Mouse (Mus musculus) heart, postnatal 36 days (tissue): ENCODE data around the gene Vps37b. TPM values are rescaled to one million over a fixed set of nuclear protein-coding genes. Genes with fewer than 3 reads are reported as not detected.

ENCODE experiments used
- DNase-seq, 2 experiments: peaks; one replicate each; pipeline ENCODE4 v3.0.0; 2021 to 2022
- intact Hi-C: fragments of 180-260 bp; cut with DNase I; formaldehyde crosslinking; loops from one replicate; pipeline ENCODE4 v1.15.1; 2025
- total RNA-seq, 2 experiments: library from RNA; stranded (reverse); gene quantifications; 2 replicates each; pipeline ENCODE4 v1.2.3; 2021

The Vps37b gene
- total RNA-seq, 2 experiments from 2014 or later: 19.6 to 25.0 TPM

DNA sequence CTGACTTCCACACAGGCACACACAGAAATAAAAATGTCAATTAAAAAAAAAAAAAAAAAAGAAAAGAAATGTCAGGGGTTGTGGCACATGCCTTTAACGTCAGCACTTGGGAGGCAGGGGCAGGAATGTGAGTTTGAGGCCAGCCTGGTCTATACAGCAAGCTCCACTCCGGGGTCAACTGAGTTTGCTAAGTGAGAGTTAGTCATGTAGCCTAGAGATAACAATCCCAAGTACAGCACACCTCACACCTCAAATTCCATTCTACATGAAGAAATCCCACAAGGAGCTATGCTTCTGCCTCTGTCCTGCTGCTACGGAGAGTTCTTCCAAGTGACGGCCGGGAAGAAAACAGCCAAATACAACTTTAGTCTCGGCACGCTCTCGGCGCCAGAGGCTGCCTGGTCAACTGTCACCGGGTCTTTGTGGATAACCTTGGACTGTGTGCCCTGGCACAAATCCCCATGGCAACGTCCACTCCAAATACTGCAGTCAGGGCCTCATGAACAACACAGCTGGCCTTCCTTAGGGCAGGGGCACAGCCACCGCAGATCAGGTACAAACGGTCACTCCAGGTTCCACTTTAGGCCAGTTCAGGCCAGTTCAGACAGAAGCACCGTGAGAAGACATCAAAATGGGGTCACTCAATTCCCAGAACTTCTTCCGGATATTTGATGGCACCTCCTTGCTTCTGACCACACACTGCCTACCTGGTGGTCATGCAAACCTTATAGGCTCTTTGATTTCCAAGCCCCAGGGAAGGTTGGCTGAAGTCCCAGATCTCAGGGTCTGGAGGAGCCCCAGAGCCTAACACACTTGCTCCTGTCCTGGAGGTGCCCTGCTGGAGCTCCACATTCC lies 6.3 kb downstream of the Vps37b start:
- intact Hi-C loops: no loop called here
- DNase-seq: no peak

DNA sequence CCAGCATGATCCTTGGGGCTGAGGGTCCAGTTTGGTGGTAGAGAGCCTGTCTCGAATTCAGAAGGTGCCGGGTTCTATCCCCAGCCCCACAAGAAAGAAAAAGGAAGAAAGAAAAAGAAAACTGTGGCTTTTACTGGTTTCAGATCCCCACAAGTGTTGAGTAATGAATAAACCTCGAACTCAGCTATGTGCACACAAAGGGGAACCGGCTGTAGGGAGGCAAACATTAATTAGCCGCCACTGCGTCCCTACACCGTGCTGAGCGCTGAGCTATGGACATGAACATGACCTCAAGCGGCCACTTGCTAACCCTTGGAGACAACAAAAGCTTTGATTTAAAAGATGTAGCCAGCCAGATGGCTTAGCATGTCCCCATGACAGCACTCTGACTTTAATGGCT lies 6.9 kb downstream of the Vps37b start:
- DNase-seq: no peak
- intact Hi-C loops: no loop called here

DNA sequence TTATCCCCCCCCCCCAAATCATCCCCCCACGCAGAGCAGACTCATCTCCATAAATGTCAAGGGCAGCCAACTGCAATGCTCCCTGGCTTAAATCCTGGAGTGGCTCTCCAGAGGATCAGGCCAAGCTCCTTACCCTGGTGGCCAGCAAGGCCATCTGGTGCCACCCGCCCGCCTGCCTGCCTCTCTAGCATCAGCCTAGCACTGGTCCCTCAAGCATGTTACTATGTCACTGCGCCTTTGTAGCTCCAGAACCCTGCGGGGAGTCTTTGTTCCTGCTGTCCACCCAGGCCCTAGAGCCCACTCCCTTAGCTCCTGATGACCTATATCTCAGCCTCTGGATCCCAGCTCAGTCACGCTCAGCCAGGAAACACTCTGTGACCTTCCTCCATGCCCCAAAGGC lies 7.4 kb downstream of the Vps37b start:
- no peak for DNase-seq
- intact Hi-C loops: no loop called here

DNA sequence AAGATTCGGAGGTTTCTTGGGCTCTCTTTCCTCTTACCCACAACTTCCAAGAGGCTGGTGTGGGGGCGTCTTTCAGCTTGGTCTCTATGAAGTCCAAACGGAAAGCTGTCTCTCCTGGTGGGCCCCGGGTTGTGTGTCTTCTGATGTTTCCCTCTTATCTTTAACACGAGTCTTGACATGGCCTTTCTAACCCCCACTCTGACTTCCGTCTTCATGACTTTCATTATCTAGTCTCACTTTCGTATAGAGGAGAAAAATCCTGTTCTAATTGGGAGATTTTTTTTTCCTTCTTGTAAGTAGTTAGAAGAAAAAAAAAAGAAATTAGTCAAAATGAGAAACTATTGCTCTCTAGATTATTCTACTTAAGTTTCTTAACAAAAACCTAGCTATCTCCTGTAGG lies 9.7 kb downstream of the Vps37b start:
- intact Hi-C loops: no loop called here
- DNase-seq: no peak

DNA sequence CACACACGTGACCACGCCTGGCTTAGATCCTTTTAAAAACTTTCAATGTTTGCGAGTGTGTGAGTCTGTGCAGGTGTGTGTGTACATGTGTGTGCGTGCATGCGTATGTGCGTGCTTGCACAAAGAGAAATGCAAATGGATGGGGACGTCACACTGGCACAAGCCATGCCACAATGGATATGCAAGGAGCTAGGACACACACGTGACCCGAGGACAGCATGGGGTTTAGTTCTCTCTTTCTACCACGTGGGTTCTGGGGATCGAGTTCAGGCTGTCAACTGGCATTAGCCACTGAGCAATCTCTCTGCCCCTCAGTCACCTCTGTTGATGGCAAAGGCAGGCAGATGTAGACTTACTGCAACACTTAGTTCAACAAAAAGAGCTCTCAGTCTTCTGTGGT lies 10.4 kb downstream of the Vps37b start:
- intact Hi-C loops: no loop called here
- no peak for DNase-seq

DNA sequence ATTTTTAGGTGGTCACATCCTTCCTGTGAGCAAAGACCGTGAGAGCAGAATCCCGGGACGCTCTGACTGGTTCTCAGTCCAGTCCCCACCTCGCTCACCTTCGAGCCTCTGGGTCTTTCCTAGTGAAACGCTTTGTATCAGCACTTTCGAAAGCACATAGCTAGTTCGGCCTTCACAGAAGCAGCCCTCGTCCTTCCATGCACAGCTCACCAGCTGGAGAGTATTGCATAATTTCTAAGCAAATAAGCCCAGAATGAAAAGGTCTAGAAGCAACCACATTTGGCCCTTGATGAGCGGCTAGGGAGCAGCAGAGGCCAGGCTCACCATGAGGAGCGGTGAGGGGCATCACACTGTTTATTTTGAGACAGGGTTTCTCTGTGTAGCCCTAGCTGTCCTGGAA lies 10.9 kb downstream of the Vps37b start:
- intact Hi-C loops: no loop called here
- no peak for DNase-seq

DNA sequence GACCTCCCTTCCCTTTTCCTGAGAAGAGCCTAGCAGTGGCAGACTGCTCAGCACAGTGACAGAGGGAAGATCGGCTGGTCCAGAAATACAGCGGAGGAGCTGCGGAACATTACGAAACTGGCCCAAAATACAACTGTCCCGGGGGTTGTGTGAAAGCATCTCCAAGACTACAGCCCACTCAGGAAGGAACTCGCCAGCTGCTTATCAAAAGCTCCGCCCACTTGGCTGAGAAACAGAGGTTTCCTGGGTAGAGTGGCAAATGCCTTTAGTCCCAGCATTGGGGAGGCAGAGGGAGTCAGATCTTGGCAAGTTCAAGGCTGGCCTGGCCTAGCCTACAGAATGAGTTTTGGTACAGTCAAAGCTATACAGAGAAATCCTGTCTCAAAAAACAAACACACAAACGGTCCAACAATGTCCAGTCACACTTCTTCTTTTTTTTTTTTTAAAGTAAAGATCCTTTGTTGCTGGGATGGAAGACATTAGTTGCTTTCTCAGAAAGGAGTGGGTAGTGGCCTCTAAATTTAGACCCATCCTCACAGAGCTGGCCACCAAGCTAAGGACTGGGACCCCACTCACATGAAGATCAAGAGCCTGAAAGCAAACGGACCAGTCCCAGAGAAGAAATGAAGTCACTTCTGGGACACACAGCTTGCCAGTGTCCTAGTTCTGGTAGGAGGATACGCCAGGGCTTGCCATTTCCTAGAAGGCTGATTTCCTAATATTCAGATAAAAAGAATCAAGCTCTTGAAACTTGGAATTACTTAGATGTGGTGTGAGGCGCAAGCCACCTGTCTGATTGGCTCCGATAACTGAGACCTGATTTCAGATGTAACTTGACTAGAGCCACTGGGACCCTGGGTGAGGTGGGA lies 12.5 kb downstream of the Vps37b start:
- DNase-seq: peak; percentile 73 to 76
- intact Hi-C loops: no loop called here

DNA sequence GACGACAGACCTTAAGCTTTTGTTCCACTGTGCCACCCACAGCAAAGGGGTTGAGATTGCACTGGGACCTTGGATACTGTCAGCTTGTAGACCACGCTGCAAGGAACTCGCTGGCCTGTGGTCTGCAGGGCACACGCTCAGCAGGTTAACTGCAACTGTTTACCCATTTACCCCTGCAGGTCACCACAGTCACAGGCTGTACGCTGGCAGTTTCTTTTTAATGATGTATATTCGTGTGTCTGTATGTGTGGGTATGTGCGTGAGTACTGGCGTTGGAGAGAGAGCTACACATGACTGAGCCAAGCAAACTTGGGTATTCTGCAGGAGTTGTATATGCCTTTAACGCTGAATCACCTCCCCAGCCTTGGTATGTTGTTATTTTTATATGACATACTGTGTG lies 13.4 kb downstream of the Vps37b start:
- intact Hi-C loops: no loop called here
- DNase-seq: no peak

DNA sequence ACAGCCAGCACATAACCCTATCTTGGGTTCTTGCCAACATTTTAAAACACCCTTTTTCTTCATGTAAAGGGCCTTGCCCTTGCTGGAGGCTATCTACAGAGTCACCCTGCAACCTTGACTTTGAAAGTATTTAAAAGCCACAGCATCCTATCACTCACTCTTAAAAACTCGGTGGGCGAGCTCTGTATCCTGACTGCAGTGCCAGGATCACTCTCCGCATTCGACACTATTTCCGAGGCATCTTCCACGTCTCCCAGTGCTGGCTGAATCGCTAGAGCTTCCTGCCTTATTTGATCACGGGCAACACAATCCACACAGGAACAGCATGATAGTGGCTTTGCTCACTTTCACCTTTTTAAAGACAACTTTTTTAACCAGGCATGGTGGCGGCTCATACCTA lies 14.1 kb downstream of the Vps37b start:
- intact Hi-C loops: loop anchor here (2.0 kb wide), 1 partner anchor 13 kb away; no protein-coding TSS in a partner anchor
- no peak for DNase-seq

DNA sequence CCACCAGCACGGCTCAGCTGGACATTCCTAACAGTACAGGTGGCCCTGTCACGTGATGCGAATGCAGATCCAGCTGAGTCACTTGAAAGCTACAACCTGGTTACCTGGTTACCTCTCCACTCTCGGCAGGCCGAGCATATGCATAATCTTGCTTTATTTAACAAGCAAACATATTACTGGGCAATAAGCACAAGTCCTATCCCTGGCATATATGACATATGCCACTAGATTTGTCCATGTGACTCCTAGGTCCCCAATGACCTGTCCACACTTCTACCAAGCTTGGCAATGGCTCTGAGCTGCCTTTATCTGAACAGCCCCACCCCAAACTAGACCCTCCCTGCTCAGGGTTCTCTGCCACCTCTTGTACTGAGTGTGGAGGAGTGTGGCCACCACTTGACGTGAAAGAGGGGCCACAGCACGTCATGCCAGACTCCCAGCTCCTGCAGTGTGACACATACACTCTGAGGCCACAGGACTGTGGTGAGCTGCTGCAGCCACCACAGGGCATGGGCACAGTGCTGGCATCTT lies 15.7 kb downstream of the Vps37b start:
- intact Hi-C loops: loop anchor here (2.0 kb wide), 1 partner anchor 14 kb away; no protein-coding TSS in a partner anchor

DNA sequence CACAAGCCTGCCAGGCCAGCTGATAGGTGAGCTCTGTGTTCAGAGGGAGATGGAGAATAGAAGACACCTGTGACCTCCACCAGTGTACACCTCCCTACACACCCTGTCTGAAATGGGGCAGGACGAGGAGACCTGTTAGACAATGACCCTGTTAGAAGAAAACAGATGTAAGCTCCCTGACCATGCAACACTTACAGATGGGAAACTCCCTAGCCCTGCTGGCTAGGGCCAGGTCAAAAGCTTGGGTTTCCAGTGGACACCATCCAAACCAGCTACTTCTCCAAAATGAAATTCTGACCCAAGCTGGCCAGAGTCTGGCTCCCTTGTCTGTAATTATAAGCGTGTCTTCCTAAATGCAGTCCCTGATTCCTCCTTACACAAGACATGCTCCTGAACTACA lies 16.3 kb downstream of the Vps37b start:
- intact Hi-C loops: loop anchor here (2.0 kb wide), 1 partner anchor 15 kb away; no protein-coding TSS in a partner anchor
- DNase-seq: no peak

More for the DNA sequence above, 15.7 kb downstream of the Vps37b start:
- DNase-seq: no peak

DNA sequence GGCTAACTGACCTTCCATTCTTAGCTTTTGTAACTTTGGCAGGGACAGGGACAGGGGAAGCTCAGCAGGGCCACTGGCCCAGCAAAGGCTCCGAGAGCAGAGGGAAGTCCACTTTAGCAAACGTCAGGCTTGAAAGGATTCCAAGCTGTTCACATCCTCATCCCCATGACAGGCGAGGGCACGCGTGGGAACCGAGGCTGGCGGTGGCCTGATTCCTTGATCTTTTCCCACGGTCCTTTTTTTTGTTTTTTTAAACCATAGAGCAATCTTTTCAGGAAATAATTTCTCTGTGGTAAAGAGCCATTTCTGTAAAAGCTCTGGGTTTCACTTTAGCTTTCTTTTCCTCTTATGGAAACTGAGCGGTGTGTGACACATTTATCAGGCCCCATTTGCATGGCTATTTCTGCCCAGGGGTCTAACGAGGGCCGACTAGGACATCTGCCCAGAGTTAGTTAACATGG lies 17.2 kb downstream of the Vps37b start:
- no peak for DNase-seq
- intact Hi-C loops: no loop called here

DNA sequence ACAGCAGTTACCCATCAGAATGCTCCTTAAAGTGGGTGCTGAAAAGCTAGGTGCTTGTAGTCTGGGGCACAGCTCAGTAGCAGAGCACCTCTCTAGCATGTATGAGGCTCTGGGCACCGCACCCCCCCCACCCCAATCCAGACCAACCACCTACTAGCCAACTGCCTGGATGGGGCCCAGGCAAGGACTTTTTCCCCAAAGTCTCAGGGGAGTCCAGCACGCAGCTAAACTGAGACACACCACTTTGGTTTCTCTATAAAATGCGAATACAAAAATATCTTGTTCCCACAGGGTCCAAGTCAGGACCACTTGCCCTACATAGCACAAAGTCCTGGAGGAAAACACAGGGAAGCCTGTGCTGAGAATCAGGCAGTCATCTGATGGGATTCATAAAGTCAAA lies 17.9 kb downstream of the Vps37b start:
- no peak for DNase-seq
- intact Hi-C loops: no loop called here

DNA sequence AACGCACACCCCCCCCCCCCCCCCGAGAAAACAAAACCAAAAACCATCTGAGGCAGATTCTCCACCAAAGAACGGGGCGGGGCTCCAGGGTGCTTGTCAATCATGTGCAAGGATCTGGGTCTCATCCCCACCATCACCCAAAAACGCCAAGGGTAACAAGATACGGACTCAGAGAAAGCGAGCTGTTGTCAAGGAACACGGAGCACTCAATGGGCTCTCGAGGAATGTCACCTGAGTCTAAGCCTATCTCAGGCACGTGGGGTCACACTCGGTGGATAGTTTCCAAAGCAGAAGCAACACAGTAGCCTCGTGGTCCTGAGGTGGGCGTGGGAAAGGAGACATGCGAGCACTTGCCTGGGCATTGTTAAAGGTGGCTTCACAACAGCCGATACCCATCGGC lies 18.3 kb downstream of the Vps37b start:
- DNase-seq: no peak
- intact Hi-C loops: no loop called here

DNA sequence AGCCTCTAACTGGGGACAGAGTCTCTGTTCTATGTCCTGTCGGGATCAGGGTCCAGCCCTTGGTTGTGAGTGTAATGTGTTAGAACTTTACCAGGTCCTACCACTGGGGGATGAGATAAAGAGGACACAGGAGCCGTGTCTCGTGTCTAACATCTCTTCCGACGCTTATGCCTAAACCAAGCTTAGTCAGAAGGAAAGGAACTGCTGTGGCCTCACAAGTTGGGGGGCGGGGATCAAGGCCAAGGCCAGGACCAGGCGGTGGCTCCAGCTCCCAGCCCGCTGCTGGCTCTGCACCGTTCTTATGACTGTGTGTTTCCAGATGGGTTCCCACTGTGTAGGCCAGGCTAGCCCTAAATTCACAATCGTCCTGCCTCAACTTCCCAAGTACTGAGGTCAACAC lies 19.2 kb downstream of the Vps37b start:
- intact Hi-C loops: no loop called here

DNA sequence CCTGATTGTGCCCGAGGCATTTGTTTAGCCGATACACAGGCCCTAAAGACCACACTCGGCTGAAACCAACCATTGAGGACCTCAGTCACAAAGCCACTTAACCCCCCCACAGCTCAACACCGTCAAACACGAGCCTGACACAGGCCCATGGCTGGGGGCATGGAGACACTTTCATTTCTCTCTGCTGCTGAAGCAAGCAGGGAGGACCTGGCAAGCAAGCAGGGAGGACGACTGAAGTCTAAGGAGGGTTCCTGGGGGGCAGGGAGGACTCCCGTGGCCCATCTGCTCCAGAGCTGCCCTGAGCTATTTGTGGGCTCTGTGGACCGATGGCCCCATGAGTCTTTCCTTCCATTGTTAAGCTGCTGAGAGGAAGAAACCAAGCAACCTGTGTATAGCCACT lies 20.1 kb downstream of the Vps37b start:
- intact Hi-C loops: no loop called here
- DNase-seq: no peak

More for the DNA sequence above, 19.2 kb downstream of the Vps37b start:
- no peak for DNase-seq

DNA sequence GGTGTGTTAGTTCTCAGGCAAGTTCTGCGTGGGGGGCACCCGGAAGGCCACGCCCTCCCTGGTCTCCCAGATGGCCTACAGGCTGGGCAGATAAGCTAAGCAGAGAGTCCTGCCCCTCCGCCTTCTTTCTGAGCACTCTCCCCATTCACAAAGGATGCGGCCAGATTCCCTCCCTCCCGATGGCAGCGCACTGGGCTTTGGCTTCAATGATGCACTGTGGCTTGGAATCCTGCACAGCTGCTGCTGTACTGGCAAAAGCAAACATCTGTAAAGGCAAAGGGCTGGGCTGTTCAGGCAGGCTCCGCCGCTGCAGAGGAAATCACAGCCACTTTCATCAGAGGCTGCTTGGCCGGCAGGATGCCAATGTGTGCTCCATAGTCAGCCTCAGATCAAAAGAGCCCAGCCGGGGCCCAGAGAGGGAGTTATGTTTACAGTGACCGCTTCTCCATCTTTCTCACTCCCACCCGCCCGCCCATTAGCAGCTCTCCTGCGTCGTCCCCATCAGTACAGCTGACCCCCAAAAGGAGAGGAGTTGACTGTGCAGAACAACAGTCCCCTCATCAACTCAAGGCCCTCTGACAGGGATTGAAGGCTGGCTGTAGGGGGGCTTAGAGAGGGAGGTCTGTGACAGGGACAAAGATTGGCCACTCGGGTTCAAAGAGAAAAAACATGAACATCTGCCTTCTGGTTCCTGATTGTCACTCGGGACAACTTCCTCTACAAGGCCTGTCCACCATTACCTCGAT lies 21.0 kb downstream of the Vps37b start:
- peak; percentile 61 to 70 for DNase-seq
- intact Hi-C loops: no loop called here

DNA sequence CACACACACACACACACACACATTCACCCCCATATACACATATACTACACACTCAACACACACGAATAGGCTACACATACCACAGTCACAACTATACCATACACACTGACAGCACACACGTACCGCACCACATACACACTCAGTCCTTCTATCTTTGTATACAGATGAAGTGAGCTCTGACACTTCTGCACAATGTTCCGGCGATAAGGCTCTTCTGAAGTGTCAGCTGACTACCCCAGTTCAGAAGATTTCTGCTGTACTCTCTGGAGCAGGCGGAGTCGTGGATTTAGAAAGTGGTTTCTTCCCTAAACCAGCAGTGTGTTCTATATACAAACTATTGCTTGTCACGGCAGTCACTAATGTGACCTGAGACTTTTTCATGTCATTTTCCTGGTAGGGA lies 22.0 kb downstream of the Vps37b start:
- intact Hi-C loops: no loop called here
- DNase-seq: no peak

DNA sequence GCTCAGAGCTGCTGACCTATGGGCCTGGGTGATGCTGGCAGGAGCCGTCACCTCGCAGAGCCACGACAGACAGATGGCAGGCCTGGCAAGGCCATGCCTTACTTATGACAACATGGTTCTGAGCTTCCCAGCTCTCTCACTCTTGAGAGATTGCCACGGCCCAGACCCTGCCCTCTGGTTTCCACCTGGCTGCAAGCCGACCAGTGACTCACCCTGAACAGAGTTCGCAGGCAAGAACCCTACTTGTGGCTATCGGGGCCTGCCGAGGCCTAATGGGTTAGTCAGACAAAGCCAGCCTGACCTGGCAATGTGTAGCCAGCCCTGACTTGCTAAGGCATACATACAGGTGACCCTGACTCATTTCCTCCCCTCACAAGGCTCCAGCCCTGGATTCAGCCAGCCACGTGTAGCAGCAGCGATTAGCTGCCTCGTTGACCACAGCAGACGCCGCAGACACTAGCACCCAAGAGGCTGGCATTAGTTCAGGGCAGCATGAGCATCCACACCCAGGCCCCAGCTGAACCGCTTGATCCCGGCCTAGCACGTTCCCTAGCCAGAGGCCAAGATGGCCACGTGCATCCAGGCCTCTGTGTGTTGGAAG lies 25.1 kb downstream of the Vps37b start:
- intact Hi-C loops: no loop called here
- DNase-seq: peak in 1 of 2 experiments; percentile 52
